Mouse (Mus musculus) hindbrain, postnatal 0 days (tissue): ENCODE data around the gene Gfer. TPM values are rescaled to one million over a fixed set of nuclear protein-coding genes. Genes with fewer than 3 reads are reported as not detected.
A peak's percentile ranks its signal among the peaks of the same experiment; 100 is the strongest.

ENCODE experiments used
- ATAC-seq: fragments of 200-750 bp; cut with Nextera tagmentation; 2 replicates; pipeline ENCODE4 v1.8.0; 2017; ENCODE audit warnings: mild to moderate bottlenecking, moderate TSS enrichment, moderate library complexity
- DNase-seq: peaks from one replicate; pipeline ENCODE4 v3.0.0-alpha.2; 2015; ENCODE audit warnings: low spot score
- H3K27ac ChIP-seq: fragments of 300-500 bp; sonication (generic); 2 replicates; pipeline ENCODE4 v1.5.1; 2014; ENCODE audit warnings: mild to moderate bottlenecking
- H3K27me3 ChIP-seq: fragments of 300-500 bp; sonication (generic); 2 replicates; pipeline ENCODE4 v1.6.1; 2014; ENCODE audit warnings: low read length, mixed read lengths; ENCODE audit not compliant: insufficient read depth
- H3K36me3 ChIP-seq: fragments of 300-500 bp; sonication (generic); 2 replicates; pipeline ENCODE4 v1.6.1; 2014; ENCODE audit warnings: low read length, mixed read lengths; ENCODE audit not compliant: insufficient read depth
- H3K4me1 ChIP-seq: fragments of 300-500 bp; sonication (generic); 2 replicates; pipeline ENCODE4 v1.6.1; 2014; ENCODE audit warnings: antibody characterized with exemption, low read length, mixed read lengths; ENCODE audit not compliant: insufficient read depth
- H3K4me2 ChIP-seq: fragments of 300-500 bp; sonication (generic); 2 replicates; pipeline ENCODE4 v1.6.1; 2014; ENCODE audit warnings: low read depth, mild to moderate bottlenecking, low read length, moderate library complexity, mixed read lengths
- H3K4me3 ChIP-seq: fragments of 300-500 bp; sonication (generic); 2 replicates; pipeline ENCODE4 v1.5.1; 2014; ENCODE audit warnings: low read length
- H3K9ac ChIP-seq: fragments of 300-500 bp; sonication (generic); replicated peaks from 2 replicates; pipeline ENCODE4 v1.6.1; 2014; ENCODE audit warnings: mild to moderate bottlenecking, low read length, moderate library complexity, mixed read lengths
- H3K9me3 ChIP-seq: fragments of 300-500 bp; sonication (generic); 2 replicates; pipeline ENCODE4 v1.6.1; 2016; ENCODE audit warnings: low read length, mixed read lengths
- CTCF ChIP-seq: IDR thresholded peaks from 2 replicates; pipeline ENCODE4 v1.5.1; 2016; ENCODE audit warnings: antibody characterized with exemption, control low read depth, low read depth
- WGBS: fragments of 180-500 bp; shearing (Covaris S2); extraction: QIAGEN DNeasy Blood & Tissue Kit; methylation state at CpG from one replicate; pipeline ENCODE4 v1.1.7; 2014; 5-methylcytosine and 5-hydroxymethylcytosine counted together
- polyA plus RNA-seq: library from polyadenylated mRNA; unstranded; fragments of >200 nt; fragmentation: Nextera tagmentation; extraction: Ambion mirVana; gene quantifications from 2 replicates; pipeline ENCODE4 v1.2.1, GENCODE M21; 2015
- total RNA-seq: library from RNA; depleted of rRNA; stranded (reverse); fragments of >200 nt; gene quantifications from 2 replicates; pipeline ENCODE4 v1.2.3, GENCODE M21; 2014

Gene Gfer
- total and polyA plus RNA-seq, 2 experiments from 2014 or later, result 26.1 to 39.7 TPM

- Histone ChIP-seq H3K9ac (no peak overlapping the region), H3K9me3 (no peaks in the 10 kb centered on the region), H3K27me3 (no peaks in the 10 kb centered on the region), H3K4me1 (no peaks in the 10 kb centered on the region), H3K27ac (no peak overlapping the region), H3K36me3 (no peaks in the 10 kb centered on the region), H3K4me3 (no peak overlapping the region), H3K4me2 (no peak overlapping the region)
- DNase-seq (no peak), ATAC-seq (no peak)
- WGBS, result 72% methylated on average over 6 of the region's 6 CpGs
- no peak for TF ChIP-seq CTCF
Observed at GRCm38 (mm10) chr17:24729067-24729466, 33.1 kb upstream of the Gfer start.

GRCm38 (mm10) chr17:24728184-24728583 lies 32.2 kb upstream of the Gfer start:
- Histone ChIP-seq H3K4me2 (no peak overlapping the region), H3K4me3 (no peak overlapping the region), H3K27ac (no peak overlapping the region), H3K9ac (no peak overlapping the region), H3K27me3 (no peaks in the 10 kb centered on the region), H3K4me1 (peaks cover 5% of the 10 kb centered on the region; the same call in 1 of the 2 replicates), H3K9me3 (no peaks in the 10 kb centered on the region), H3K36me3 (no peaks in the 10 kb centered on the region)
- no peak for TF ChIP-seq CTCF
- ATAC-seq (no peak), DNase-seq (no peak)
- WGBS, result 80% methylated on average over 17 of the region's 17 CpGs

GRCm38 (mm10) chr17:24727618-24728017 lies 31.7 kb upstream of the Gfer start, which contains the start of gene Rpl3l:
Gene Rpl3l, plus strand, starts transcription at chr17:24727820.
- ATAC-seq (no peak), DNase-seq (no peak)
- Histone ChIP-seq H3K27me3 (no peaks in the 10 kb centered on the region), H3K4me3 (no peak within 1 kb of the TSS), H3K9ac (no peak within 1 kb of the TSS; the same call in 1 of the 2 replicates), H3K4me1 (peaks cover 7% of the 10 kb centered on the region; the same call in 1 of the 2 replicates), H3K36me3 (no peaks in the 10 kb centered on the region), H3K4me2 (no peak within 1 kb of the TSS), H3K27ac (no peak within 1 kb of the TSS), H3K9me3 (no peaks in the 10 kb centered on the region)
- no peak for TF ChIP-seq CTCF
- WGBS, result 78% methylated on average over 2 of the region's 2 CpGs

- 77% methylated on average over 3 of the region's 3 CpGs for WGBS
- no peak overlapping the region for H3K27ac ChIP-seq
- TF ChIP-seq CTCF, result no peak
Observed at GRCm38 (mm10) chr17:24725637-24726390, 29.9 kb upstream of the Gfer start.

GRCm38 (mm10) chr17:24724184-24724583 lies 28.2 kb upstream of the Gfer start, which contains the start of gene Ndufb10:
Gene Ndufb10, minus strand, starts transcription at chr17:24724478.
- peak within 1 kb of the TSS; percentile 83 for H3K9ac ChIP-seq
- no peaks in the 10 kb centered on the region for H3K9me3 ChIP-seq
- DNase-seq (peak; percentile 98), ATAC-seq (peak; percentile 75)
- H3K27ac ChIP-seq, result peak within 1 kb of the TSS; percentile 86
- H3K36me3 ChIP-seq, result peaks cover 12% of the 10 kb centered on the region
- H3K4me2 ChIP-seq, result peak within 1 kb of the TSS; percentile 83
- peak; percentile 99 for TF ChIP-seq CTCF
- 0% methylated on average over 30 of the region's 30 CpGs for WGBS
- H3K4me3 ChIP-seq, result peak within 1 kb of the TSS; percentile 82
- H3K27me3 ChIP-seq, result no peaks in the 10 kb centered on the region
- H3K4me1 ChIP-seq, result peaks cover 7% of the 10 kb centered on the region; the same call in 1 of the 2 replicates

More at GRCm38 (mm10) chr17:24725637-24726390, 29.9 kb upstream of the Gfer start:
- Histone ChIP-seq H3K36me3 (peaks cover 12% of the 10 kb centered on the region), H3K27me3 (no peaks in the 10 kb centered on the region), H3K4me1 (peaks cover 7% of the 10 kb centered on the region; the same call in 1 of the 2 replicates), H3K4me2 (no peak overlapping the region), H3K9ac (no peak overlapping the region), H3K9me3 (no peaks in the 10 kb centered on the region), H3K4me3 (no peak overlapping the region)
- ATAC-seq, result no peak
- no peak for DNase-seq

GRCm38 (mm10) chr17:24723881-24724180 lies 27.9 kb upstream of the Gfer start:
- DNase-seq, result no peak
- H3K9me3 ChIP-seq, result no peaks in the 10 kb centered on the region
- H3K4me2 ChIP-seq, result peak overlapping the region; percentile 83
- H3K36me3 ChIP-seq, result peaks cover 12% of the 10 kb centered on the region
- peaks cover 7% of the 10 kb centered on the region; the same call in 1 of the 2 replicates for H3K4me1 ChIP-seq
- peak overlapping the region; percentile 86 for H3K27ac ChIP-seq
- no peaks in the 10 kb centered on the region for H3K27me3 ChIP-seq
- 1% methylated on average over 15 of the region's 15 CpGs for WGBS
- TF ChIP-seq CTCF, result no peak
- H3K9ac ChIP-seq, result peak overlapping the region; percentile 83
- peak overlapping the region; percentile 82 for H3K4me3 ChIP-seq
- no peak; the same call in 1 of the 2 replicates for ATAC-seq
